Mouse (Mus musculus) induced T-regulatory cell, adult 2 months (primary cell): ENCODE results near the gene Gm5591.
"Not testable (repeated sequence)": the region's sequence is repeated elsewhere in the genome, so short reads cannot be mapped to it uniquely, and the experiment has no call there.

ENCODE experiments used
- DNase-seq: peaks from one replicate; pipeline ENCODE4 v3.0.0-alpha.2; 2012; ENCODE audit warnings: low read depth

Gene Gm5591

GRCm38 (mm10) chr7:38528093-38528492 lies at the start of gene Gm5591:
TSS of gene Gm5591 (minus strand) at chr7:38528193.
- not testable (repeated sequence) for DNase-seq

GRCm38 (mm10) chr7:38488468-38488867 lies 39.5 kb downstream of the Gm5591 start:
- DNase-seq = not testable (repeated sequence)
